Mouse (Mus musculus): ENCODE measurements at regions not wholly inside any gene's neighbourhood (a gene's known extent, or its start where the extent isn't known, plus 50 kb on each side); places are given as distances from the start of the nearest gene placed in this dataset.

GRCm38 (mm10) chr2:148107607-148108115, 60.9 kb upstream of the Foxa2 start:
- ChIA-PET POLR2A (no interaction called here), CTCF (interaction anchor here in 1 of 4 experiments (1.6 kb wide), 1 partner anchor 300 kb away, joined by 3 read pairs; no protein-coding TSS in a partner anchor)

- POLR2A ChIA-PET: no interaction called here
These were observed 63.4 kb upstream of the Foxa2 start for GRCm38 (mm10) chr2:148110149-148110548.

GRCm38 (mm10) chr2:148111889-148112288, 65.1 kb upstream of the Foxa2 start:
- ChIA-PET CTCF (interaction anchor here (0.5 to 2.8 kb wide), 33 partner anchors 8 to 1773 kb away, joined by 3 to 33 read pairs (median 3); partner anchors contain the start of gene Cst3 (in 1 of the 4)), POLR2A (interaction anchor here in 1 of 4 experiments (0.7 kb wide), 1 partner anchor 304 kb away, joined by 11 read pairs; no protein-coding TSS in a partner anchor)

More at GRCm38 (mm10) chr2:148110149-148110548, 63.4 kb upstream of the Foxa2 start:
- CTCF ChIA-PET: interaction anchor here (0.5 to 2.8 kb wide), 20 partner anchors 8 to 751 kb away, joined by 3 to 28 read pairs (median 3); no protein-coding TSS in a partner anchor

- POLR2A ChIA-PET: no interaction called here
These were observed 66.4 kb upstream of the Foxa2 start for GRCm38 (mm10) chr2:148113184-148113583.

GRCm38 (mm10) chr2:148114600-148114999, 67.8 kb upstream of the Foxa2 start:
- POLR2A ChIA-PET: no interaction called here

More at GRCm38 (mm10) chr2:148113184-148113583, 66.4 kb upstream of the Foxa2 start:
- CTCF ChIA-PET: interaction anchor here in 1 of 4 experiments (1.1 kb wide), 1 partner anchor 305 kb away, joined by 3 read pairs; no protein-coding TSS in a partner anchor

DNA sequence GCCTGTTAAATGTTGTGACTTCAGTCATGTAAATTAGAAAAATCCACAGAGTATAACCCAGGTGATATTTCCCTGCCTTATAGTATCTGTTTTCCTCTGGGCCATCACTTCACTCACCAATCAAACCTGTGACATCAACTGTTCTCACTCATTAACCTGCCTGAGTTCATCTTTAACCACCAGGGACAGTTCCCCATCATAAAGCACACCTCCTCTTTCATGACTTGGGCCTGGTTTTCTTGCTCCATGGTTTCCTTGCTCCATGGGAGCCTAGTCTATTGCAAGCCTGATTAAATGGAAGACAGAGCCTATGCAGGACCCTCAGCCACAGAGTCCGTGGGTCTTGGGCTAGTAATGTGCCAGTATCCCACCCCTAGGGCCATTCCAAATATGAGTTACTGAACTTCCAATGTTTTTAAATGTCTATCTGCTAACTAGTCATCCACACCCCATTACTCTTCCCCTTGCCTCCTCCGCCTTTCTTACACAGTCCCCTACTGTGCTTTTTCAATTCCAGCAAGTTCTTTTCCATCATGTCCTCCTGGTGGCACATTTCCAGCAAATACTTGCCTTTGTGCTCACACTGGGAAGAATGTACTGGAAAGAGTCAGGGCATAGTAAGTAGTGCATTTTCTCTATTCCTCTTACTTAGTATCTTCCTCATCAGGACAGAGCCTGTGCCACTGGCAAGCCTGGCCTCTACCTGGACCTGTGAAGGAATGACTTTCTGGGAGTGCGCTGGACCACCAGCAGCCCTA, 69.4 kb upstream of the Foxa2 start:
- POLR2A ChIA-PET: no interaction called here
- CTCF ChIA-PET: interaction anchor here in 1 of 4 experiments (1.0 kb wide), 1 partner anchor 12 kb away, joined by 4 read pairs; no protein-coding TSS in a partner anchor

More at GRCm38 (mm10) chr2:148114600-148114999, 67.8 kb upstream of the Foxa2 start:
- CTCF ChIA-PET: interaction anchor here in 1 of 4 experiments (1.1 kb wide), 1 partner anchor 306 kb away, joined by 3 read pairs; no protein-coding TSS in a partner anchor

- ChIA-PET CTCF (interaction anchor here in 1 of 4 experiments (0.9 kb wide), 1 partner anchor 309 kb away, joined by 4 read pairs; no protein-coding TSS in a partner anchor), POLR2A (no interaction called here)
These were observed 70.7 kb upstream of the Foxa2 start for GRCm38 (mm10) chr2:148117420-148117819.

GRCm38 (mm10) chr2:148121885-148122876, 75.4 kb upstream of the Foxa2 start:
- POLR2A ChIA-PET: interaction anchor here in 2 of 4 experiments (0.6 to 0.7 kb wide), 3 partner anchors 11 to 751 kb away, joined by 3 read pairs; no protein-coding TSS in a partner anchor
- CTCF ChIA-PET: interaction anchor here in 3 of 4 experiments (0.5 to 1.1 kb wide), 6 partner anchors 10 to 729 kb away, joined by 3 read pairs; no protein-coding TSS in a partner anchor

- ChIA-PET POLR2A (interaction anchor here in 2 of 4 experiments (0.6 to 0.7 kb wide), 3 partner anchors 557 to 775 kb away, joined by 3 to 5 read pairs (median 3); partner anchors contain the start of gene Gzf1 (in 1 of the 2)), CTCF (interaction anchor here in 3 of 4 experiments (0.7 to 1.4 kb wide), 8 partner anchors 12 to 531 kb away, joined by 3 to 6 read pairs (median 4); partner anchors contain the start of gene Sstr4 (in 1 of the 3))
These were observed 77.0 kb upstream of the Foxa2 start for GRCm38 (mm10) chr2:148123780-148124179.

GRCm38 (mm10) chr2:148133811-148134210, 87.0 kb upstream of the Foxa2 start:
- ChIA-PET POLR2A (interaction anchor here in 1 of 4 experiments (1.1 kb wide), 1 partner anchor 11 kb away, joined by 3 read pairs; no protein-coding TSS in a partner anchor), CTCF (no interaction called here)

DNA sequence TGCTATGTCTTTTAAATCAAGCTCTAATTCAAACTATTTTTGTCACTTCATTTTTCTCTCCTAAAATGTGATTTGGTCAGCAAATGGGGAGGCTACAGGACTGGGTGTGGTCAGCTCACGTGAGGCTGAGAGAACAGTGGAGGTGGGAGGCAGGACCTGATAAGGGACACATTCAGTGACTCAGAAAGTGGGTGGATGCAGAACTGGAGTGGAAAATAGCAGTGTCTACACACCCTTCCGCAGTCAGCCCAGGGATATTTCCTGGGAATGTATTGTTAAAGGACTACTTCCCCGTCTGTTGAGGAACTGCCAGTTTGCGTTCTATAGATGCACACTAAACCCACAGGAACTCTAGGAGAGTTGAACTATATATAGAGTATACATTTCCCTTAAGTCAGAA, 95.2 kb upstream of the Foxa2 start:
- ChIA-PET POLR2A (no interaction called here), CTCF (no interaction called here)

DNA sequence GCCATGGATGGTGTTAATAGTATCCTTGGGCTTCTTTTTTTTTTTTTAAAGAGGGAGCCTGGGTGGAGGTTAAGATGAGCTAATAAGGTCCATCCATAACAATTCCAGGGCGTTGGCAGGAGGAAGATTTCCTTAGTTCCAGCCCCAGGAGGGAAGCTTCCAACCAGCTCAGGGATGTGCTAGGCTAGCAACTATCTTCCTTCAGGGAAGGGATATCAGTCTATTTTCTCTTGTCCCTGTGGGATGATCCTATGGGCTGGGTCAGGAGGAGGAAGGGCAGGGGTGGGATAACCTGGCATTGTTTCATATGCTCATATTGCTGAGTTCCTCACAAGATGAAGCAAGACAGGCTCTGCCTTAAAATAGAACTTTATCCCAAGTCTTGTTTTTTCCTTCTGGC, 98.0 kb upstream of the Foxa2 start:
- POLR2A ChIA-PET: no interaction called here
- CTCF ChIA-PET: interaction anchor here in 1 of 4 experiments (0.7 to 1.1 kb wide), 2 partner anchors 21 to 562 kb away, joined by 3 to 5 read pairs; no protein-coding TSS in a partner anchor

DNA sequence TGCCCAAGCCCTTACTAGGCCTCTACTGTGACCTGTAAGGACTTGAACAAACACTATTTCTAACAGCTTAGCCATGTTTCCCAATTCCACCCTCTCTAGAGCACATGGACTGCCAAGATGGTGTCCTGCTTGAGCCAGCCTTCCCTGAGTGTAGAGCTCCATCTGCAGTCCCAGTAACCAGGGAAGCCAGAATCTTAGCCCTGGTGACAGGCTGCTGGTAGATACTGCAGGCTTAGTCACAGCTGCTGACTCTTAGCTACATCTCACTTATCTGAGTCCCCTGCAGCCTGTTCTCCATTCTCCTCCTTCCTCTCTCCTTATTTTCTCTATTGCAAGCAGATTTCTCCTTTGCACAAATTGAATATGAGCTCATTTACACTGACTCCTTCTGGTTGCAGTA, 101.5 kb upstream of the Foxa2 start:
- POLR2A ChIA-PET: no interaction called here
- CTCF ChIA-PET: no interaction called here

DNA sequence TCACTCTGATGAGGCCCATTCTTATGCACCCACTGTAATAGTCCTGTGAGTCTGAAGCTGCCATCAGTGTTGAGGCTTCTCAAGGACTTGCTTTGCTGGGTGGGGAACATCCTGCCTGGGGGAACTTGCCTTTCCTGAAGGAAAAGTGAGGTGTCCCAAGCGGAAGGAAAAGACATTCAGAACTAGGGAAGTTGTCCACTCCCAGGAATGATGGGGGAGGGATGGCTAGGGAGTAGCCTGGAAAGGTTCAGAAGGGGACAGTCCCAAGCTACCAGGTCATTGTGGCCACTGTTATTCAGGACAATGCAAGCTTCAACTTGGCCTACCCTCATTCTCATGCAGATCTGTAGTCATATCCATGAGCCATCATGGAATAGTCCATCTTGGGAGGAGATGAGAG, 102.7 kb upstream of the Foxa2 start:
- POLR2A ChIA-PET: no interaction called here
- CTCF ChIA-PET: no interaction called here

DNA sequence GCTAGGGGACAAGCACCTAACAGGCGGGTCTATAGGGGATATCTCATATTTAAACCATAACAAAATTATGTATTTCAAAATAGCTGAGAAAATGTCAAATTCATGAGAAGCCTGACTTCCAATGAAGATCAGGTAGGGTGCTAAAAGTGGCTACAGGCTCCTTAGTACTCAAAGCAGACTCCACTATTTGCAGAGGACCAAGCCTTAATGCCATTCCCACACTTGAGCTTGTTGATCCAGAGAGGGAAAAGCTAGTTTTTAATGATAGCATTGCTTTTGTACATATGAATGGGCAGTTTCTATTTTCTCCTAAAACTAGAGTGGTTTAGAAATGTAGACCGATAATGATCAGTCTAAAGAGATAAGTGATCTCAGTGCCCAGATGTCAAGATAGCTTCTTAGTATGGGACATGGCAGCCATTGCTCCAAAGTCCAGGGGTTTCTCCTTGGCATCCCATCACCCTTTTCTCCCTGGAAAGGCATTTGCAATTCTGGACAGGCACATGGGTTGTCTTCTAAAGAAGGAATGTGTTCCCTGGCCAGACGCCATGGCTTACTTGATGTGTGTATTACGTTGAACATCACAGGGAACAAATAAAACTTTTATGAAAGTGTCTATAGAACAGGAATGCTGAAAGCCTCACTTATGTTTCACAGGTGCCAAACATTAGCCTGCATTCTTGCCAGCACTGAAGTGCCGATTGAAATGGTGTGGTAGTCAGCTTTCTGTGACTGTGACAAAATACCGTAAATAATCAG, 106.9 kb upstream of the Foxa2 start:
- POLR2A ChIA-PET: interaction anchor here in 1 of 4 experiments (0.6 kb wide), 1 partner anchor 500 kb away, joined by 3 read pairs; no protein-coding TSS in a partner anchor
- CTCF ChIA-PET: interaction anchor here in 1 of 4 experiments (0.5 to 0.6 kb wide), 2 partner anchors 68 to 407 kb away, joined by 4 read pairs; no protein-coding TSS in a partner anchor

- POLR2A ChIA-PET: interaction anchor here in 1 of 4 experiments (0.5 kb wide), 1 partner anchor 708 kb away, joined by 3 read pairs; no protein-coding TSS in a partner anchor
- CTCF ChIA-PET: no interaction called here
These were observed 109.4 kb upstream of the Foxa2 start for GRCm38 (mm10) chr2:148156122-148156521.

- ChIA-PET CTCF (no interaction called here), POLR2A (no interaction called here)
These were observed 112.3 kb upstream of the Foxa2 start for GRCm38 (mm10) chr2:148159028-148159600.
